Mouse (Mus musculus): ENCODE data around the gene Tcte1.

The Tcte1 gene

GRCm38 (mm10) chr17:45586449-45586837 lies 63.2 kb downstream of the Tcte1 start:
- no peak for DNase-seq

DNA sequence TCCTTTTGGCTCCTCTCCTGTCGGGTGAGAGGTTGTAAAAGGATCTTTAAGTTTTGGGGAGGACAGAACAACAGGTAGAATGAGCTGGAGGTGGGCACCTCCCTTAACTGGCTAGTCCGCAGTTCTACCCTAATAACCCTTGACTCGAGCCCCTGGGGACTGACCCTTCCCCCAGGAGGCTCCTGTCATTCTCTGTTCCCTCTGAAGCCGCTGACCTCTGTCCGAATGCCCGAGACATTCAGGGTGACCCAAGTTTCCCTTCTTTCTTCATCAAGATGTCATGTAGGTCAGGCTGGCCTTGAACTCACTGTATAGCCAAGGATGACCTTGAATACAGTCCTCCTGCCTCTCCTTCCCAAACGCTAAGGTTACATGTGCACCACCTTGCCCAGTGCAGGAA lies 65.1 kb downstream of the Tcte1 start:
- DNase-seq: no peak

DNA sequence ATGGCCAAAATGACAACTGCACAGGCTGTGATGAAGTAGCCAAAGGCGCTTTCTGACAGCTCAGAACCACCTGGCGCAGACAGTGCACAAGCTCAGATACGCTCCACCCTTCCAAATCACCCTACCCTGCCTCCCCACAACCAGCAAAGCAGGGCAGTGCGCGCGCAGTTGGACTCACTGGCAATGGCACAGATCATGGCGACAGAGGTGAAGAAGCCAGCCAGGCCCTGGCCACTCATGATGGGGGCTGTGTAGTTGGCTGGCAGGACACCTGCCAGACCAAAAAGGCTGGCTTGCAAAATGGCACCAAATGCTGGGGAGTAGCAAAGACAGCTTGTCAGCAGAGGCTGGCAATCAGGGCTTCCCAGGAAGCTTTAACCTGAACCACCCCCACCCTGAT lies 66.0 kb downstream of the Tcte1 start:
- no peak for DNase-seq

GRCm38 (mm10) chr17:45589844-45590243 lies 66.6 kb downstream of the Tcte1 start:
- DNase-seq: no peak

DNA sequence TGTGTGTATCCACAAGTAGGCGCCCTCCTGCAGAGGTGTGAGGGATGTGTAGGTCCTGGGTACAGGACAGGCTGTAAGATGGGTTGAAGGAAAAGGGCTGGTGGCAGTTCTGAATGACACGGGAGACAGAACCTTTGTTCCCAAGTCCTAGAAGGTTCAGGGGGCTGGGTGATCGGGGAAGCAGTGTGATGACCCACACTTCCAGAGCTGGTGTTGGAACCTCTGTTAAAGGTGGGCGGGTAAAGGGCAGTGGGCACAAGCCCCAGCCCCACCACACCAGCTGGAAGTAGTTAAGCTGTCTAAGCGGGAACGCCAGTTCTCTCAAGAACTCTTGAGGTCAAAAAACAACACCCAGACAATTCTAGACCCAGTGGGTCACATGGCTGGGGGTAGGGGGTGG lies 67.2 kb downstream of the Tcte1 start:
- no peak for DNase-seq

- peak; percentile 16 for DNase-seq
Measured at GRCm38 (mm10) chr17:45591701-45592605, 68.7 kb downstream of the Tcte1 start.

Measured in retina, postnatal 1 day (tissue).